Mouse (Mus musculus): ENCODE measurements at regions not wholly inside any gene's neighbourhood (a gene's known extent, or its start where the extent isn't known, plus 50 kb on each side); places are given as distances from the start of the nearest gene placed in this dataset.

DNA sequence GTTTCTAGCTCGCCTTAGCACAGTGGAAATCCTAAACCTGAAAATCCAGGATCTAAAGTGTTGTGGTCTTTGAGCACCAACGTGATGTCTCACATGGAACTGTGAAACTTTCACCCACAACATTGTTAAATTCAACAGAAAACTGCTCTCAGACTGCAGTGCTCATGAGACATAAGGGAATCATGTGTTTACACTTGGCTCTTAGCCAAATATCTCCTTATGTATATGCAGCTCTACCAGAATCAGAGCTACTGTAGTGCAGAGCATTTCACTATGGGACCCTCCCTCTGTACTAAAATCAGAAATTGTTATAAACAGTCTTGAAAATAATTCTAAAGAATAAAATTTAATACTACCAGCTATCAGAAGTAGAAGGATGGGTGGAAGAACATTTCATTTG, 778.8 kb upstream of the Fam84a start:
- no peak for ATAC-seq (ENCODE audit: low TSS enrichment)

GRCm38 (mm10) chr12:14927580-14927979, 775.7 kb upstream of the Fam84a start:
- ATAC-seq (ENCODE audit: low TSS enrichment): no peak

- no peak for ATAC-seq (ENCODE audit: low TSS enrichment)
These were observed 771.9 kb upstream of the Fam84a start for GRCm38 (mm10) chr12:14923768-14924167.

- ATAC-seq (ENCODE audit: low TSS enrichment): no peak
These were observed 760.1 kb upstream of the Fam84a start for GRCm38 (mm10) chr12:14911931-14912330.

- no peak for ATAC-seq (ENCODE audit: low TSS enrichment)
These were observed 731.3 kb upstream of the Fam84a start for GRCm38 (mm10) chr12:14883136-14883535.

DNA sequence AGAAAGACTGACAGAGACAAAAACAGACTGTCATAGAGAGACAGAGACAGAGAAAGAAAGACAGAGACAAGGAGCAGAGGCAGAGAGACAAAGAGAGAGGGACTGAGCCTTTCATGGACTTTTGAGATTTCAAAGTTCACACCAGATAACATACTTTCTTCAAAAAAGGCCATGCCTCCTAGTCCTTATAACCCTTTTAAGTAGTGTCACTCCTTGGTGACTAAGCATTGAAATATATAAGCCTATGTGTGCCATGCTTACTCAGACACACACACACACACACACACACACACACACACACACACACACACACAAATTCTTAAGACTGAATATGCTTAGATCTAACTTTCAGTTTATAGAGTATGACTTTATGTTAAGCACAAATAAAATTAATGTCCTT, 728.6 kb upstream of the Fam84a start:
- no peak for ATAC-seq (ENCODE audit: low TSS enrichment)

- ATAC-seq (ENCODE audit: low TSS enrichment): no peak
These were observed 723.4 kb upstream of the Fam84a start for GRCm38 (mm10) chr12:14875290-14875689.

GRCm38 (mm10) chr12:14871336-14871910, 719.6 kb upstream of the Fam84a start:
- peak; percentile 95 for ATAC-seq (ENCODE audit: low TSS enrichment)

DNA sequence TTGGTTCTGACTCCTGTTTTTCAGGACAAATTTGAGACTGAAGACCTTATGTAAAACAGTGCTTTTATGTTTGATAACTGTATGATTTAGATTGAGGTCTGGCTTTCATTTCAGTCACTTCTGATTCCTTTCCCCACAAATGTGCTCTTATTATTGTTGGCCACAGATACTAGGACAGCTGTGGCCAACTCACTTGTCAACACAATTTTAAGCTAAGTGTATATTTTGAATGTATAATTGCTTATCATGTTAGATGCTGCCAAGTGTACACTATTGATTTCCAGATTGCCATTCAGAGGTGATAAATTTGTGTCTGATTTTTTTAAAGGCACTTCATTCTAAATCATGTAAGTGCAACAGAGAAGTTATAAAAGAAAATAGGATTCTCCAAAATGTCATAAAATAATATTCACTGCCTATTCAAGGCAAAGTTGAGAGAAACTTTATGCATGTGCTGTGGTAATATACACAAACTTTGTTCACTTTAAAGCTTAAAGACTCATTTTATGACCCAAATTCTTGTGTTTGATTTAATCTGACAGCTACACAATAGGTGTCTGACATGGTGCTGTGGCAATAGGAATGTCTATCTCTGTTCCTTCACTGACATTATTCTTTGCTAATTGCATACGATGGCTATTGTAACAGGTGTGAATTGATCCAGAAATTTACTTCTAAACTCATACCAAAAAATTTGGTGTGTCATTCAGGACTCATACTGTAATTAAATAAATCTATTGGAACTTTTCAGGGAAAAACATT, 708.1 kb upstream of the Fam84a start:
- ATAC-seq (ENCODE audit: low TSS enrichment): no peak

GRCm38 (mm10) chr12:14859057-14859456, 707.2 kb upstream of the Fam84a start:
- ATAC-seq (ENCODE audit: low TSS enrichment): no peak

- no peak for ATAC-seq (ENCODE audit: low TSS enrichment)
These were observed 683.7 kb upstream of the Fam84a start for GRCm38 (mm10) chr12:14835510-14835909.
